Mouse (Mus musculus): ENCODE measurements at regions not wholly inside any gene's neighbourhood (a gene's known extent, or its start where the extent isn't known, plus 50 kb on each side); places are given as distances from the start of the nearest gene placed in this dataset.

DNA sequence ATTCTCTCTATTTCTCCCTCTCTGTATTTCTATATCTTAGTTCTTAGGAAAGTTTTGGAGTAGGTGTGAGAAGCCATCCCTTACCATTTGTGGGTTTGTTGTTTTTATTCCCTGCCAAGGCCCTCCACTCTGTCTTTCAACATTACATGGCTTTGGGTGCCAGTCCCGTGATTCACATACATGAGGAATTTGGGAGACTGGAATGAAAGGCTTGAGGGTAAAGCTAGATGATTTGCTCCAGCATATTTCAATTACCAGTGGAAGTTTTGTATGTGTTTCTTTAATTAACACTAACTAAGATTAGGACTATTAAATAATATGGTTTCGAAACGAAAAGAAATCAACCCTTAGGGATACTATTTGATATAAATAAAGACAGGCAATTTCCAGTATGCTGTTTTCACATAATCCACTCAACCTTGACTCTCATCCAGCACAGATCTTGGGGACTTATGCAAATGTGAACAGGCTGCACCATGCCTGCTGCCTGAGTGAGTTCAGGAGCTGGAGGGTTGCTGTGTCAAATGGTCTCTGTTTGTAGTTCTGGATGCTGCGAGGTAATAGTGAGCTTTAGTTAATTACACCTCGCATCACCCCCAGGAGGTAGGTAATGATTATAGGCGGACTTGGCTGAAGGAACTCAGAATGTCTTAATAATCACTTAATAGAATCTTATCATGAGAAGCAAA, 62.6 kb upstream of the Ssx2ip start:
- Histone ChIP-seq H3K4me1 (ENCODE audit: control insufficient read depth in 2 of 2, insufficient read depth in 2 of 2, low read length in 2 of 2, poor library complexity in 1 of 2) (no peaks in the 10 kb centered on the region), H3K9me3 (ENCODE audit: control insufficient read depth, insufficient read depth, low read depth, low read length) (no peaks in the 10 kb centered on the region), H3K4me3 (ENCODE audit: insufficient read depth in 1 of 2, low read depth in 1 of 2, low read length in 2 of 2, poor library complexity in 1 of 2, severe bottlenecking in 1 of 2) (no peak overlapping the region), H3K36me3 (ENCODE audit: control insufficient read depth, insufficient read depth, low read length, poor library complexity, severe bottlenecking) (no peaks in the 10 kb centered on the region), H3K27ac (ENCODE audit: insufficient read depth, low read depth, low read length, poor library complexity, severe bottlenecking) (no peak overlapping the region), H3K9ac (ENCODE audit: insufficient read depth, low read depth, low read length, poor library complexity, severe bottlenecking) (no peak overlapping the region)
- DNase-seq (ENCODE audit: low read depth, low spot score): no peak
- in situ Hi-C loops (cut with MboI; ENCODE audit: low sequenced_read_pairs in 2 of 2, unreplicated experiment in 2 of 2): loop anchor here (25.0 kb wide), 2 partner anchors 571 to 596 kb away; no protein-coding TSS in a partner anchor
- TF ChIP-seq ZNF384 (IDR thresholded peaks at IDR 0.05; ENCODE audit: low read depth, low read length) (no peak), MAFK (IDR thresholded peaks at IDR 0.05; ENCODE audit: insufficient read depth, low read depth, low read length) (no peak), ZC3H11A (IDR thresholded peaks at IDR 0.05; ENCODE audit: borderline replicate concordance, low read depth, low read length) (no peak), HCFC1 (IDR thresholded peaks at IDR 0.05; ENCODE audit: borderline replicate concordance, insufficient read depth, low read length) (no peak), CHD2 (IDR thresholded peaks at IDR 0.05; ENCODE audit: low read depth, low read length) (no peak)

DNA sequence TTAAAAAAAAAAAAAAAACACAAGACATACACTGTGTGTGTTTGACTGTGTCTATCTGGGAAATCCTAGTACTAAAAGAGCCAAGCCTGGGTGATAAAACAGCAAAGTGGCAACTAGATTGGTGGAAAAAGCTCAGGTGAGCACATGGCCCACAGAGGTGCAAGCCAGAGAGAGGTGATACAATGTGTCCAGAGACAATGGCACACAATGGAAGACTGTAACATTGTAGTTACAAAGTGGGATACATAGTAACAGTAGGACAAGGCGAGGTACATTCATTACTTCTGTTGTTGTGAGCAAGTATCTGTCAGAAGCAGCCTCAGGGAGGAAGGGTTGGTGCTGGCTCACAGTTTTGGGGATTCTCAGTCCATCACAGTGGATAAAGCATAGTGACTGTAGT, 61.7 kb upstream of the Ssx2ip start:
- DNase-seq (ENCODE audit: low read depth, low spot score): no peak

DNA sequence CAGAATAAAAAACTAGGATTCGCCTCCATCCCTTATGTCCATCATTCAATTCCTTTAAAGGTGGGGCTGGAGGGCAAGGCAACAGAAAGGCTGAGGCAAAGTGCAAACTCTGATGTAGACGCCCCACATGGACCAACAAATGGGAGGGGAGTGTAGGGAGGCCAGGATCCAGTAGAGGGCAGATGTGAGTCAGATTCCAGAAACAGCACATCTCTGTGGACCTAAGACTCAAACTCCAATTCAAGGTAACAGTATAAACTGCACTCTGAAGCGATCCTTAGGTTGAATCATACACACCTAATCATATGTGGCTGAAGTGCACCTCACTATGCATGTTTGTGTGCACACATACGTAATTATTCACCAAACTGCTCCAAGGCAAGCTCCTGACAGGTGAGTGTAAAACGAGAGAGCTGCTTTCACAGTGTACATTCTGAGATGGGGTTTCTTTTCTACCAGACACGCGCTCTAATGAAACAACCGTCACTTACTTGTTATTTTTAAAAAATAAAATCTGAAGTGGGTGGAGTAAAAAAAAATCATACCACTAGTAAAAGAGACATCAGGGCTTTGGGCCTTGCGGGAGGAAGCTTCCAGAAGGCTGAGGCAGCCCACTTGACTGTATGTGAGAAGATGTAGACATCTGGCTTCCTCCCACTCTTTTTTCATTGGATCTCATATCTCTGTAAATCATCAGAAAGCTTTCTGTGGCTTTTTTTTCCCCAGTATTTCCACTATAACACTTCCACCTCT, 60.6 kb upstream of the Ssx2ip start:
- H3K36me3 ChIP-seq (ENCODE audit: control insufficient read depth, insufficient read depth, low read length, poor library complexity, severe bottlenecking): no peaks in the 10 kb centered on the region
- in situ Hi-C loops (cut with MboI; ENCODE audit: low sequenced_read_pairs in 2 of 2, unreplicated experiment in 2 of 2): loop anchor here (25.0 kb wide), 2 partner anchors 568 to 593 kb away; no protein-coding TSS in a partner anchor
- no peaks in the 10 kb centered on the region for H3K4me1 ChIP-seq (ENCODE audit: control insufficient read depth in 2 of 2, insufficient read depth in 2 of 2, low read length in 2 of 2, poor library complexity in 1 of 2)
- DNase-seq (ENCODE audit: low read depth, low spot score): peak; percentile 59
- TF ChIP-seq HCFC1 (IDR thresholded peaks at IDR 0.05; ENCODE audit: borderline replicate concordance, insufficient read depth, low read length) (no peak), ZNF384 (IDR thresholded peaks at IDR 0.05; ENCODE audit: low read depth, low read length) (no peak), CHD2 (IDR thresholded peaks at IDR 0.05; ENCODE audit: low read depth, low read length) (no peak), ZC3H11A (IDR thresholded peaks at IDR 0.05; ENCODE audit: borderline replicate concordance, low read depth, low read length) (no peak), MAFK (IDR thresholded peaks at IDR 0.05; ENCODE audit: insufficient read depth, low read depth, low read length) (no peak)
- H3K4me3 ChIP-seq (ENCODE audit: insufficient read depth in 1 of 2, low read depth in 1 of 2, low read length in 2 of 2, poor library complexity in 1 of 2, severe bottlenecking in 1 of 2): no peak overlapping the region
- no peak overlapping the region for H3K27ac ChIP-seq (ENCODE audit: insufficient read depth, low read depth, low read length, poor library complexity, severe bottlenecking)
- no peaks in the 10 kb centered on the region for H3K9me3 ChIP-seq (ENCODE audit: control insufficient read depth, insufficient read depth, low read depth, low read length)
- no peak overlapping the region for H3K9ac ChIP-seq (ENCODE audit: insufficient read depth, low read depth, low read length, poor library complexity, severe bottlenecking)

More for the DNA sequence above, 61.7 kb upstream of the Ssx2ip start:
- H3K9ac ChIP-seq (ENCODE audit: insufficient read depth, low read depth, low read length, poor library complexity, severe bottlenecking): no peak overlapping the region
- in situ Hi-C loops (cut with MboI; ENCODE audit: low sequenced_read_pairs in 2 of 2, unreplicated experiment in 2 of 2): loop anchor here (25.0 kb wide), 2 partner anchors 570 to 595 kb away; no protein-coding TSS in a partner anchor
- no peaks in the 10 kb centered on the region for H3K9me3 ChIP-seq (ENCODE audit: control insufficient read depth, insufficient read depth, low read depth, low read length)
- H3K4me3 ChIP-seq (ENCODE audit: insufficient read depth in 1 of 2, low read depth in 1 of 2, low read length in 2 of 2, poor library complexity in 1 of 2, severe bottlenecking in 1 of 2): no peak overlapping the region
- no peak for TF ChIP-seq ZC3H11A (IDR thresholded peaks at IDR 0.05; ENCODE audit: borderline replicate concordance, low read depth, low read length)
- no peak for TF ChIP-seq HCFC1 (IDR thresholded peaks at IDR 0.05; ENCODE audit: borderline replicate concordance, insufficient read depth, low read length)
- TF ChIP-seq MAFK (IDR thresholded peaks at IDR 0.05; ENCODE audit: insufficient read depth, low read depth, low read length): no peak
- no peak for TF ChIP-seq CHD2 (IDR thresholded peaks at IDR 0.05; ENCODE audit: low read depth, low read length)
- no peak for TF ChIP-seq ZNF384 (IDR thresholded peaks at IDR 0.05; ENCODE audit: low read depth, low read length)
- H3K36me3 ChIP-seq (ENCODE audit: control insufficient read depth, insufficient read depth, low read length, poor library complexity, severe bottlenecking): no peaks in the 10 kb centered on the region
- H3K4me1 ChIP-seq (ENCODE audit: control insufficient read depth in 2 of 2, insufficient read depth in 2 of 2, low read length in 2 of 2, poor library complexity in 1 of 2): no peaks in the 10 kb centered on the region
- H3K27ac ChIP-seq (ENCODE audit: insufficient read depth, low read depth, low read length, poor library complexity, severe bottlenecking): no peak overlapping the region

DNA sequence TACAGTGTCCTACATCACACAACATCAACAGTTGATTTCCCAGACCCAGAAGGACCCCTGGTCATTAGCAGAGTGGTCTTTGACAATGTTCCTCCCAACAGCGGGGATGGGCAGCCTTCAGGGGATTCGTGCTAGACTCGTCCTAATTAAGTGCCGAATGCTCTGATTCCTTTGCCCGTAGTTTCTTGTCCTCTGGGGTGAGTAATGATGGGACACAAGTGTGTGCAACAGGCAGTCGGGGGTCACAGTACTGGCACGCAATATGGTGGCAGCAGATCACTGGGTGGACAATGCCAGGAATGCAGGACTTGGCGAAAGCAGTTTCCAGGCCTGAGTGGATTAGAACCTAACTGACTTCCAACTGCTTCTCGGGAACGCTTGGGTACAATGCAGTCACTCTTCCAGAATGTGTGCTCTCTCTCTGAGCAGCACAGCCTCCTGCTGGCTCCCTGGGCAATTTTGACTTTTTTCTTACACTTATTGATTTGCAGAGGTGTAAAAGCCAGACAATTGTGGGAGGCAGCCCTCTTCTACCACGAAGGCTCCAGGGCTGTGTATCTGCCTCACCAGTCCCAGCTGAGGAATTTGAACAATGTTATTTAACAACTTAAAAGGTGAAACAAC, 59.9 kb upstream of the Ssx2ip start:
- no peak for TF ChIP-seq ZNF384 (IDR thresholded peaks at IDR 0.05; ENCODE audit: low read depth, low read length)
- TF ChIP-seq MAFK (IDR thresholded peaks at IDR 0.05; ENCODE audit: insufficient read depth, low read depth, low read length): no peak
- Histone ChIP-seq H3K4me1 (ENCODE audit: control insufficient read depth in 2 of 2, insufficient read depth in 2 of 2, low read length in 2 of 2, poor library complexity in 1 of 2) (0 out of 4 replicates have a peak, but pooled peaks cover 0 to 2% of the 10 kb centered on the region in 2 experiments), H3K27ac (ENCODE audit: insufficient read depth, low read depth, low read length, poor library complexity, severe bottlenecking) (no peak overlapping the region), H3K9ac (ENCODE audit: insufficient read depth, low read depth, low read length, poor library complexity, severe bottlenecking) (no peak overlapping the region), H3K36me3 (ENCODE audit: control insufficient read depth, insufficient read depth, low read length, poor library complexity, severe bottlenecking) (no peaks in the 10 kb centered on the region), H3K4me3 (ENCODE audit: insufficient read depth in 1 of 2, low read depth in 1 of 2, low read length in 2 of 2, poor library complexity in 1 of 2, severe bottlenecking in 1 of 2) (no peak overlapping the region), H3K9me3 (ENCODE audit: control insufficient read depth, insufficient read depth, low read depth, low read length) (no peaks in the 10 kb centered on the region)
- in situ Hi-C loops (cut with MboI; ENCODE audit: low sequenced_read_pairs in 2 of 2, unreplicated experiment in 2 of 2): loop anchor here (25.0 kb wide), 2 partner anchors 568 to 593 kb away; no protein-coding TSS in a partner anchor
- DNase-seq (ENCODE audit: low read depth, low spot score): no peak
